17 mouse cellular contexts compared by ENCODE assay signal in the genomic region with DNA sequence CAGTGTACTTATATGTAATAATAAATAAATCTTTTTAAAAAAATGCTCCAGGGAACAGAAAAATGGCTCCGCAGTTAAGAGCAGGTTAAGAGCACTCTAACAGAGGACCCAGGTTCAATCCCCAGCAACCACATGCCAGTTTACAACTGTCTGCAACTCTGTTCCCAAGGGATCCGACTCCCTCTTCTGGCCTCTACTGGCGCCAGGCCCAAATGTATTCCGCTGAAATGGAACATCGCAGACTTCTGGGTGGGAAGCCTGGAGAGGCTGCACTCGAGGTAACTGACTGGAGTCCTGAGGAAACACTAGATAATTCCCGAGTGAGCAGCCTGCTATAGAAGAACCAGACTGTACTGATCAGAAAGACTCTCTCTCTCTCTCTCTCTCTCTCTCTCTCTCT. TPM values are rescaled to one million over a fixed set of nuclear protein-coding genes. Genes with fewer than 3 reads are reported as not detected.
DNase-seq lines count a peak whose midpoint lies in the region; ATAC-seq lines count a peak whose summit lies in the region.
"Had no signal": no experiment of that assay in that cellular context is flagged by ENCODE, and none has a peak within 500 bp of the region (broad histone marks: within the 10 kb centered on the region; RNA-seq: fewer than 3 reads in every experiment).

No protein-coding gene starts in this region.

- no peaks in the 10 kb centered on the region for H3K36me3 ChIP-seq in hindbrain, embryonic 13.5 days
- H3K36me3 ChIP-seq: forebrain, embryonic 12.5 days; hindbrain, embryonic 10.5 days; limb, embryonic 10.5 days had no signal

- H3K9ac ChIP-seq in hindbrain, embryonic 13.5 days: no peak overlapping the region
- H3K9ac ChIP-seq: forebrain, embryonic 12.5 days; liver, postnatal 0 days had no signal

- ATAC-seq in hindbrain, embryonic 13.5 days (ENCODE audit: low FRiP score): no peak
- ATAC-seq: liver, postnatal 0 days; Patski had no signal

- H3K4me1 ChIP-seq in hindbrain, embryonic 13.5 days (replicated peaks): peaks cover 20% of the 10 kb centered on the region

- no peaks in the 10 kb centered on the region for H3K9me3 ChIP-seq in hindbrain, embryonic 13.5 days
- H3K9me3 ChIP-seq: forebrain, embryonic 12.5 days; hindbrain, embryonic 10.5 days; limb, embryonic 10.5 days had no signal

- H3K27ac ChIP-seq in hindbrain, embryonic 13.5 days: no peak overlapping the region
- H3K27ac ChIP-seq: forebrain, embryonic 12.5 days; hindbrain, embryonic 10.5 days; limb, embryonic 10.5 days had no signal

- DNase-seq in heart, postnatal 10 days: peak; percentile 12 to 17
- DNase-seq in heart, adult 8-10 months (ENCODE audit: low spot score): no peak
- DNase-seq in kidney, postnatal 36 days: peak; percentile 5 to 13
- no peak for DNase-seq in kidney, adult 8-10 months
- peak; percentile 38 for DNase-seq in NIH3T3 (ENCODE audit: low read depth)
- DNase-seq in ZHBTc4 (ENCODE audit: low read depth, low spot score): peak; percentile 42
- DNase-seq: cerebellum, adult 9-10 months; gastrocnemius, postnatal 25 days; liver, postnatal 0 days; midbrain, embryonic 14.5 days; thymus, postnatal 4 days had no signal

- no peak overlapping the region for H3K4me3 ChIP-seq in hindbrain, embryonic 13.5 days
- H3K4me3 ChIP-seq: forebrain, embryonic 12.5 days; hindbrain, embryonic 10.5 days; limb, embryonic 10.5 days; myocyte had no signal

- no peaks in the 10 kb centered on the region for H3K27me3 ChIP-seq in hindbrain, embryonic 13.5 days
- H3K27me3 ChIP-seq: forebrain, embryonic 12.5 days had no signal

- intact Hi-C loops in heart, postnatal 10 days (cut with DNase I): loop anchor here (5.0 to 10.0 kb wide), 3 partner anchors 116 to 579 kb away; a partner anchor contains a TSS

- no peak overlapping the region for H3K4me2 ChIP-seq in hindbrain, embryonic 13.5 days
- H3K4me2 ChIP-seq: forebrain, embryonic 12.5 days had no signal

- 69% methylated on average over 7 of the region's 7 CpGs for WGBS in hindbrain, embryonic 13.5 days

RNA-seq across cellular contexts. Expression of a gene that starts 27.3 kb away (rescaled TPM):
- total RNA-seq in heart, postnatal 10 days (2021): 10 to 100 TPM; 88.1 to 88.4 TPM
- total RNA-seq in heart, adult 8-10 months (2022): 100 to 1,000 TPM in 3 of 4 experiments, 10 to 100 TPM in 1; 91.8 to 121 (median 111) TPM
- 199 and 222 TPM in 2 replicates for polyA plus RNA-seq in hindbrain, embryonic 13.5 days (2015; fragmentation: Nextera tagmentation; extraction: Ambion mirVana)

RNA-seq across cellular contexts. Expression of a gene that starts 58.3 kb away (rescaled TPM):
- 10 to 100 TPM; 19.7 to 24.6 TPM for total RNA-seq in heart, postnatal 10 days (2021)
- total RNA-seq in heart, adult 8-10 months (2022): 10 to 100 TPM; 14.9 to 16.4 (median 15.7) TPM
- 24.0 and 24.6 TPM in 2 replicates for polyA plus RNA-seq in hindbrain, embryonic 13.5 days (2015; fragmentation: Nextera tagmentation; extraction: Ambion mirVana)

Comparison
In these comparisons a context has a peak if more than half of its experiments do, and no peak if none do; other contexts are left out.
1. DNase-seq: peak in heart, postnatal 10 days (2 of 2), kidney, postnatal 36 days (2 of 2), NIH3T3 (single experiment) and ZHBTc4 (single experiment); none in heart, adult 8-10 months (single experiment) and kidney, adult 8-10 months (0 of 2).